Mouse (Mus musculus): ENCODE data around the gene Ros1. TPM values are rescaled to one million over a fixed set of nuclear protein-coding genes. Genes with fewer than 3 reads are reported as not detected.

The Ros1 gene
- polyA plus RNA-seq, 1 experiment from 2014 or later = not detected

DNA sequence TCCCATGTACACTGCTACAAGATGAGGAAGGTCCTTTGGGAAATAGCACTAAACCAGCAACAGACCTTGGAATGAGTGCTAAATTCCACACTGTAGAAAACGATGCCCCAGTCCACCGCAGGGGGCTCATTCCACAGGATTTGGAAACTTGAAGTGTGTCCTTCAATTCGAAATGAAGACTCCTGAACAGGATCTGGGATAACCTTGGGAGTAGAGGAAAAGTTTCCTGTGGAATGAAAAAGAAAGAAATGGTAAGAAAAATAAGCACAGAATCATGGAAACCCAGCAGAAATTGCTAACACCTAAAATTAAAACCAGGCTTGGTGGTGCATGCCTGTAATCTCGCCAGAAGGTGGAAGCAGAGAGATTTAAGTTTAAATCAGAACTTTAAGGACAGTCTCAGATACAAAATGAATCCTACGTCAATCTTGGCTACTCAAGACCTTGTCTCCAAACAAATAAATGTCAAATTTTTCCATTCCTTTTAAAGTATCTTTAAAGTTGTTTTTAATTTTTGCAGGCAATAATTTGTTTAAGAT, 66.1 kb downstream of the Ros1 start:
- Histone ChIP-seq H3K9me3 (no peaks in the 10 kb centered on the region), H3K4me2 (no peak overlapping the region), H3K9ac (no peak overlapping the region), H3K27ac (no peak overlapping the region), H3K4me3 (no peak overlapping the region), H3K36me3 (replicated peaks) (no peaks in the 10 kb centered on the region), H3K27me3 (replicated peaks) (no peaks in the 10 kb centered on the region), H3K4me1 (no peaks in the 10 kb centered on the region)
- WGBS = 58% methylated on average over 5 of the region's 5 CpGs
- no peak for ATAC-seq (replicated peaks)

DNA sequence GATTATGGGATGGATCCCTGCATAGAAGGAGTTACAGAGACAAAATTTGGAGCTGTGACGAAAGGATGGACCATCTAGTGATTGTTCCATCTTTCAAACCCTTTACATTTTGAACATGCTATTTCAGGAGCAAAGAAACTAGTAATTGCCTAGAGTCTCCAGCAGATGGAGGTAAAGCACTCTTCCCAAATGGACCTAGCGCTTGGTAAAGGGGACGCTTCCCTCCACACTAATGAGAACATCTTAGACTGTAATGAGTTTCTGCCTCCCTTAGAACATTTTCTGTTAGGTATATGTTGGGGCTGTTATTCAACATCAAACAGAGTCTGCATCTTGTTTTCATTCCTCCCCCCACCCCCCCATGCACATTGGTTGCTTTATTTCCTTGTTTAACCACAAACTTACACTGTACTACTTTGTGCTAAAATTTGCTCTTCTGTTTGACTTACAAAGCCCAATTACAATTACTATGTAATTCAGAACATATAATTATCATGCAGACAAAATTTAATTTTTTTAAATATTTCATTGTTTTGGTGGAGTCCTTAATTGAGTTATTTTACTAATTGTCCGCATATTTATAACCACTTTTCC, 88.8 kb downstream of the Ros1 start:
- peak; percentile 91 for ATAC-seq (replicated peaks)
- WGBS = 39% methylated on average over 4 of the region's 4 CpGs

DNA sequence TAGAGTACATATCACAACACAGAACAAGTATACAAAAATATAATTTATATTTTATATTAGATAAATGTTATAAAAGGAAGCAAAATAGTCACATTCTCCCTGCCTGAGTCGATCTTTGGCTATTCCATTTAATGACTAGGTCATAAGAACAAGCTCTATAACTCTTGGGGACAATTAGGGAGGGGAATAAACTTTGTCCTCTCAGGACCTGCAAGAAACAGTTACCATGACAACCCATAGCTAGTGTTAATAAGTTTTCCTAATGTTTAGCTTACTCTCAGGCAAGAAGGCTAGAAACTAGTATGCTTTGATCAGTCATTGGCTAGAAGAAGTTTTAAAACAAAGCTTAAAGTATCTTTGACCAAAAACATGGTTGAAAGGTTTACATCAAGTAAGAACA, 93.8 kb downstream of the Ros1 start:
- Histone ChIP-seq H3K4me2 (no peak overlapping the region), H3K9ac (no peak overlapping the region), H3K27ac (no peak overlapping the region), H3K27me3 (replicated peaks) (no peaks in the 10 kb centered on the region), H3K36me3 (replicated peaks) (no peaks in the 10 kb centered on the region), H3K9me3 (no peaks in the 10 kb centered on the region), H3K4me3 (no peak overlapping the region), H3K4me1 (no peaks in the 10 kb centered on the region)
- 73% methylated on average over 1 of the region's 1 CpGs for WGBS
- no peak for ATAC-seq (replicated peaks)

More for the DNA sequence above, 88.8 kb downstream of the Ros1 start:
- H3K4me3 ChIP-seq = no peak overlapping the region
- no peak overlapping the region for H3K4me2 ChIP-seq
- no peak overlapping the region for H3K9ac ChIP-seq
- H3K36me3 ChIP-seq (replicated peaks) = no peaks in the 10 kb centered on the region
- no peak overlapping the region for H3K27ac ChIP-seq
- no peaks in the 10 kb centered on the region for H3K9me3 ChIP-seq
- no peaks in the 10 kb centered on the region for H3K27me3 ChIP-seq (replicated peaks)
- no peaks in the 10 kb centered on the region for H3K4me1 ChIP-seq

DNA sequence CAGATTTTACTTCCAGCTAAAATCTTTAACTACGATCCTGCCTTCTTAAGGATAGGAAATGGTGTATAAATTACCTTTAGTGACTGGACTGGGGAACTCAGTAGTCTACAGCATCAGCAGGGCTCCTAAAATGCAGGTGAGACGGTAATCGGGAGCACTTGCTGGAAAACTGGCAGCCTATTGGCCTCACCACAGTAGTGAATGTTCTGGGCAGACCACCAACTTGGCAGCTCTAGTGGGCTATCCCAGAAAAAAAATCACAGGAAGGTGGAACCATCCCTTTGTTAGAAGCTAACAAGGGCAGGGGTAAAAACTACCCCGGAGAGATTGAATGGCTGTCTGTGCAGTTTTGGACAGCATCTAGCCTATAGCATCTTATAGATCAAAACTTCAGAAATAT, 102.9 kb downstream of the Ros1 start:
- Histone ChIP-seq H3K27ac (no peak overlapping the region), H3K4me2 (no peak overlapping the region), H3K4me1 (no peaks in the 10 kb centered on the region), H3K9me3 (no peaks in the 10 kb centered on the region), H3K27me3 (replicated peaks) (no peaks in the 10 kb centered on the region), H3K4me3 (no peak overlapping the region), H3K36me3 (replicated peaks) (no peaks in the 10 kb centered on the region), H3K9ac (no peak overlapping the region)
- 84% methylated on average over 4 of the region's 4 CpGs for WGBS
- ATAC-seq (replicated peaks) = no peak

DNA sequence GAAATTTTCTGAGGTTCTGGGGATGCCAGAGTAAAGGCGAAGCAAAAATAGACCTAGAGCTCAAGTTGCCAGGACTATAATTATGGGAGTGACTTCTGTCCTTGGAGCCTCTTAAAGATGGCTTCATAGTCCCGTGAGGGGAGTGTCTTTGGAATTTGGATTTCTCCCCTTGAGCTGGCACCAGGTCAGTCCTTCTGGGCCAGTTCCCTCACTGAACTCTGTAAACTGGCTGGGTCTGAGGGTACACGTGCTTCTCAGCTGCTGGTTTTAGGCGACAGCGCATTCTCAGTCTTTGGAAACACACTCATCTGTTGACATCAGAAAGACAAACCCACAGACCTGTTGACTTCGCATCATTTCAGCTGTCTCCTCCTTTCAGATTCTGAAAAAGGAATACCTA, 108.4 kb downstream of the Ros1 start:
- Histone ChIP-seq H3K36me3 (replicated peaks) (no peaks in the 10 kb centered on the region), H3K27me3 (replicated peaks) (no peaks in the 10 kb centered on the region), H3K27ac (no peak overlapping the region), H3K4me2 (no peak overlapping the region), H3K9me3 (no peaks in the 10 kb centered on the region), H3K9ac (no peak overlapping the region), H3K4me3 (no peak overlapping the region), H3K4me1 (no peaks in the 10 kb centered on the region)
- 90% methylated on average over 6 of the region's 6 CpGs for WGBS
- no peak for ATAC-seq (replicated peaks)

DNA sequence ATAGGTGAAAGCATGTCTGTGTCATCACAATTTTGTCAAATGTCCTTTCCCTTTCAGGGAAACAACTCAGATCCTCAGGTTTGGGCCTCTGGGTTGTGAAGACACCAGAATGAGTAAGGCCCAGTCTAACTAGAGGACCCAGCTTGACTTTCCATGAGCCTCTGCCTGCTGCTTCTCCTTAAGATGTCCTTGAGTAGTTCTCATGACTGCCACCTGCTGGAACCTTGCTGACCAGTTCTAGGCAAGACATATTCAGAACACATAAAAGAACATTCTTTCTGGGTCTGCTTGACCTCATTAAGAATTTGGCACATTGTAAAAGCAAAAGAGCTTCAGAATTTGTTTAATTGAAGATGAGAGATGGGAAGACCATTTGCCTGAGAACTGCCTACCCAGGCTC, 122.6 kb downstream of the Ros1 start:
- no peak overlapping the region for H3K4me2 ChIP-seq
- no peaks in the 10 kb centered on the region for H3K4me1 ChIP-seq
- ATAC-seq (replicated peaks) = no peak
- no peak overlapping the region for H3K4me3 ChIP-seq
- H3K9me3 ChIP-seq = no peaks in the 10 kb centered on the region
- H3K27ac ChIP-seq = no peak overlapping the region
- no peaks in the 10 kb centered on the region for H3K36me3 ChIP-seq (replicated peaks)
- H3K9ac ChIP-seq = no peak overlapping the region
- H3K27me3 ChIP-seq (replicated peaks) = no peaks in the 10 kb centered on the region

DNA sequence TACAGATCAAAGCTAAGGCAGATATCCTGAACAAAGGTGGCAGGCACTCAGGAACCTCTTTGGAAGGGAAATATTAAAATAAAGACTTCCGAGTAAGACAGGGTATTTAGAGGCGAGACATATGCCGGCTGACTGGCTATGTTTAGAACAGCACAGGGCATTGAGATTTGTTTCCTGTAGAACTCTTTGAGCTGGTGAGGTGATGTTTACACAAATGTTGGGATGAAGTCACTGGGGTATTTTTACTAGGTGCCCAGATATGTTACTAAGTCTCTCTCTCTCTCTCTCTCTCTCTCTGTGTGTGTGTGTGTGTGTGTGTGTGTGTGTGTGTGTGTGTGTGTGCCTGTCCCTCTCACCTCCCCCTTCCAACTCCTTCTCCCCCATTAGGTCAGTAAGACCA, 146.8 kb downstream of the Ros1 start:
- 83% methylated on average over 3 of the region's 3 CpGs for WGBS
- Histone ChIP-seq H3K4me2 (no peak overlapping the region), H3K27ac (no peak overlapping the region), H3K36me3 (replicated peaks) (no peaks in the 10 kb centered on the region), H3K4me1 (no peaks in the 10 kb centered on the region), H3K9me3 (no peaks in the 10 kb centered on the region), H3K9ac (no peak overlapping the region), H3K27me3 (replicated peaks) (no peaks in the 10 kb centered on the region), H3K4me3 (no peak overlapping the region)
- no peak for ATAC-seq (replicated peaks)

DNA sequence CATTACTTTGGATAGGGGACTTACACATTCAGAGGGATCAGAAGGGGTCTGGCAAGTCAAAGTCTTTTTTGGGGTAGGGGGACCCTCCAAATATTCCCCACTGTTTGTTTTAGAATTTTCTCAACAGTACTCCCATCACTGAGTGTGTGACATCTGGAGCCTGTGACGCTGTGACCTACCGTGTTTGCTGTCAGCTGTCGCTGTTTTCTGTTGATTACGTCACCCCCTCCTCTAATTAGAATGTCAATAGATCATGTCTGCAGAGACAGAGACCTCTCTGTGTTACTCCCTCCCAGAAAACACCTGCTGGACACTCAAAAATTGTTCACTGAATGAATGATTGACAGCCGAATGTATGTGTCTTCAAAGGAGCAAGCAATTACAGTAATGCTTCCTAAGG, 152.0 kb downstream of the Ros1 start:
- 64% methylated on average over 5 of the region's 5 CpGs for WGBS
- H3K27ac ChIP-seq = no peak overlapping the region
- H3K36me3 ChIP-seq (replicated peaks) = no peaks in the 10 kb centered on the region
- no peaks in the 10 kb centered on the region for H3K9me3 ChIP-seq
- no peak for ATAC-seq (replicated peaks)
- H3K27me3 ChIP-seq (replicated peaks) = no peaks in the 10 kb centered on the region
- no peak overlapping the region for H3K4me3 ChIP-seq
- H3K4me2 ChIP-seq = no peak overlapping the region
- H3K4me1 ChIP-seq = no peaks in the 10 kb centered on the region
- no peak overlapping the region for H3K9ac ChIP-seq

DNA sequence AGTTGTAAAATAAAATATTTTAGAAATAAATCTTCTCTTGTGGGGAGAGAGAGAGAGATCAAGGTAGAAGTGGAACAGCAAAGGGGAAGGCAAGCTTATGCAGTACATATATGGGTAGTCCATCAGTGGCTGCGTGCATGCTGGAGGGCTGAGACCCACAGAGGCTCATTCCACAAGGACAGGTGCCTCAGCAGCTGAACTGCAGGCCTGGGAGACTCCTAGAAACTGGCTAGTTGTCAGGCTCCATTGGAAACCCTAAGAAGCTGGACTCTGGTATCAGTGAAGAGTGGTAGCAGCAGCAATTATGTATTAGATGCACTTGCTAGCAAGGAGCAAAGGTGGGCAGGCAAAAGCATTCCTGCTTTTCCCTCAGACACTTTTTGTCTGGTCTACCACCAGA, 155.7 kb downstream of the Ros1 start:
- Histone ChIP-seq H3K27me3 (replicated peaks) (no peaks in the 10 kb centered on the region), H3K36me3 (replicated peaks) (no peaks in the 10 kb centered on the region), H3K27ac (no peak overlapping the region), H3K4me2 (no peak overlapping the region), H3K4me3 (no peak overlapping the region), H3K9me3 (no peaks in the 10 kb centered on the region), H3K4me1 (no peaks in the 10 kb centered on the region), H3K9ac (no peak overlapping the region)
- WGBS = 84% methylated on average over 1 of the region's 1 CpGs
- no peak for ATAC-seq (replicated peaks)

DNA sequence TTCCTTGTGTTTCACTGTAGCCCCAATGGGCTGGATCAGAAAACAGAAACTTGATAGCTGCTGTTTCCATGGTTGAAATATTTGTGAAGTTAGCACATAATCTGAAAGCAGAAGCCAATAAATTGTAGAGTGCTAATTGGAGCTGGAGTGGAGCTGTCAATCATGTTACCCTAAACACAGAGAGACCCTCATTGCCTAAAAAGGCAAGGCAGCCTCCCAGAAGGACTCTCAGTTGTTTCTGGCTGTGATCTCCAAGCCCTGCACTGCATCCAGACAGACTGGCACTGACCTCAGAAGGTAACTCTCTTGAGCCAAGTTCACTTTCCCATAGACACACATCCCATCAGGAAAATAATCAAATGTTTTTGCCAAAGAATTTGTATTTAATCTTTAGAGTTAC, 161.3 kb downstream of the Ros1 start:
- no peak overlapping the region for H3K9ac ChIP-seq
- H3K27ac ChIP-seq = no peak overlapping the region
- no peak for ATAC-seq (replicated peaks)
- peaks cover 33% of the 10 kb centered on the region for H3K27me3 ChIP-seq (replicated peaks)
- no peak overlapping the region for H3K4me3 ChIP-seq
- no peak overlapping the region for H3K4me2 ChIP-seq
- H3K4me1 ChIP-seq = peaks cover 8% of the 10 kb centered on the region; the same call in 1 of the 2 replicates
- no peaks in the 10 kb centered on the region for H3K36me3 ChIP-seq (replicated peaks)
- H3K9me3 ChIP-seq = no peaks in the 10 kb centered on the region

DNA sequence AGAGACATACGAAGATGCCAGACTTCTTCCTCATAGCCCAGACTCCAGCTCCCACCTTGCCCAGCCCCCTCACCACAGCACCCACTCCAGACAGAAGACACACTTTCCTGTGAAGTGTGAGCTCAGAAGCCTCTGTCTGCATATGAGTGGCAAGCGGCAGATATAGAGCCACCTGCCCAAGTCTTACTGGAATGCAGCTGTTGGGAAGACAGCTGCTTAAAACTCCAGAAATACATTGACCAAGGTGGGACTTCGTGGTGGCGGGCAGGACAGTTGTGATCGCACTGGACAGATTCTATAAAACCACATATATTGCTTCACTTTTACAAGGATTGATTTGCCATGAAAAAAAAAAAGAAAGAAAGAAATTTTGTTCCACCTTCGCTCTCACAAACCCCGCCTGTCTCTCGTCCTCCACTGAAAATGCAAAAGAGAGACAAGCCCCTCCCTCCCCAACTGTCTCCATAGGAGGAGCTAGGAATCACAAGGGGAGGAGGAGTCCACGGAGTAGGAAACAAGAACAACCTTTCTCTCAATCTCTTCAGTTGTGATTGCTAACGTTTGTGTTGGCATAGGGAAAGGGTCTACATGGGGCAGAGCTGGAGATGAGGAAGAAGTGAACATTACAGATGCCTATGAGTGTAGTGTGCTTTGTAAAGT, 165.5 kb downstream of the Ros1 start:
- 1% methylated on average over 10 of the region's 10 CpGs for WGBS
- H3K27me3 ChIP-seq (replicated peaks) = peaks cover 70% of the 10 kb centered on the region
- H3K4me3 ChIP-seq = no peak overlapping the region
- no peak overlapping the region for H3K9ac ChIP-seq
- H3K9me3 ChIP-seq = no peaks in the 10 kb centered on the region
- no peaks in the 10 kb centered on the region for H3K36me3 ChIP-seq (replicated peaks)
- H3K4me1 ChIP-seq = peaks cover 20% of the 10 kb centered on the region
- H3K27ac ChIP-seq = no peak overlapping the region
- no peak for ATAC-seq (replicated peaks)
- no peak overlapping the region for H3K4me2 ChIP-seq

DNA sequence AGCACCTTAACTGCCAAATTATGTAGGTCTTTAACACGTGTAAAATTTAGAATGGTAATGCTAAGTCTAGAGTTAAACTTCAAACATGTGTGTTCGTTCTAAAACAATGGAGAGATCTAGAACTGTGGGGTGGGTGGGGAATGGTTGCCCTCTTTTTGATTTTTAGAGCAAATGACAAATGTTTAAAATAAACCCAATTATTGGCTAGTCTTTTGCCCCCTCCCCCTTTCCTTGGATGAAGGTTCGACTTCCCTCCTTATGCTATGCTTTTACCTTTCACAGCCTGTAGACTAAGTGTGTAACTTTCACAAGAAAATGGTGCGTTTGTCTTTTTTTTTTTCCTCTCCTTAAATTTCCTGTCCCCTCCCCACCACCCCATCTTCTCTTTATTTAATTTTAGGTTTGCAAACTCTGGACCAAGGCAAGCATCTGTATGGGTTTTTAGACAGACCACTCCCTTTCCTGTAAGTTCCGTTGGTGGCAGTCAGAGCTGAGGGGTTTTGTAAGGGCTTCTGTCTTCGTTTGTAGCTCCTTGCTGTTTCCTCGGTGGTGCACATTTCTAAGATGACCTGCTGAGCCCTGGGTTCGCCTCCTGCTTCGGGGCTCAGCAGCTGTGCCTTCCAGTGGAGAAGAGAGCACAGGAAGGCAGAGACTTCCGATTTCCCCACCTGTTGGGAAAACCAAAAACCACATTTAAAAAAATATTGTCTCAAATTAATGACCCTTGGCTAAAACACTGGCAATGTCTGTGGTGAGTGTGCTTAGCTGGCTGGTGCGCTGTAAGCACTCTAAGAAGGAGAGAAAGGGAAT, 166.3 kb downstream of the Ros1 start:
- Histone ChIP-seq H3K27me3 (replicated peaks) (peaks cover 78% of the 10 kb centered on the region), H3K9me3 (no peaks in the 10 kb centered on the region), H3K4me2 (no peak overlapping the region), H3K4me1 (peaks cover 20% of the 10 kb centered on the region), H3K27ac (no peak overlapping the region), H3K9ac (no peak overlapping the region), H3K36me3 (replicated peaks) (no peaks in the 10 kb centered on the region), H3K4me3 (no peak overlapping the region)
- 3% methylated on average over 11 of the region's 11 CpGs for WGBS
- no peak for ATAC-seq (replicated peaks)
